Mouse (Mus musculus): Measurements from ENCODE around the gene Dmac2. TPM values are rescaled to one million over a fixed set of nuclear protein-coding genes. Genes with fewer than 3 reads are reported as not detected.
"Not testable (repeated sequence)": the region's sequence is repeated elsewhere in the genome, so short reads cannot be mapped to it uniquely, and the experiment has no call there.

Dmac2 gene
- total RNA-seq (2021), result 10 to 100 TPM; 51.0 to 55.7 TPM
- long read RNA-seq, experiment 1, transcript Dmac2-201 (6 exons, 1,465 nt), result major isoform, 25 of 47 reads
- long read RNA-seq, experiment 1, partial matches to known transcripts, result 5 of 47 reads
- long read RNA-seq, experiment 1, other reads (novel, unspliced or antisense), result 15 of 47 reads
- long read RNA-seq, experiment 2, transcript Dmac2-201 (6 exons, 1,465 nt), result major isoform, 8 of 29 reads
- long read RNA-seq, experiment 2, partial matches to known transcripts, result 7 of 29 reads
- long read RNA-seq, experiment 2, other reads (novel, unspliced or antisense), result 13 of 29 reads

DNA sequence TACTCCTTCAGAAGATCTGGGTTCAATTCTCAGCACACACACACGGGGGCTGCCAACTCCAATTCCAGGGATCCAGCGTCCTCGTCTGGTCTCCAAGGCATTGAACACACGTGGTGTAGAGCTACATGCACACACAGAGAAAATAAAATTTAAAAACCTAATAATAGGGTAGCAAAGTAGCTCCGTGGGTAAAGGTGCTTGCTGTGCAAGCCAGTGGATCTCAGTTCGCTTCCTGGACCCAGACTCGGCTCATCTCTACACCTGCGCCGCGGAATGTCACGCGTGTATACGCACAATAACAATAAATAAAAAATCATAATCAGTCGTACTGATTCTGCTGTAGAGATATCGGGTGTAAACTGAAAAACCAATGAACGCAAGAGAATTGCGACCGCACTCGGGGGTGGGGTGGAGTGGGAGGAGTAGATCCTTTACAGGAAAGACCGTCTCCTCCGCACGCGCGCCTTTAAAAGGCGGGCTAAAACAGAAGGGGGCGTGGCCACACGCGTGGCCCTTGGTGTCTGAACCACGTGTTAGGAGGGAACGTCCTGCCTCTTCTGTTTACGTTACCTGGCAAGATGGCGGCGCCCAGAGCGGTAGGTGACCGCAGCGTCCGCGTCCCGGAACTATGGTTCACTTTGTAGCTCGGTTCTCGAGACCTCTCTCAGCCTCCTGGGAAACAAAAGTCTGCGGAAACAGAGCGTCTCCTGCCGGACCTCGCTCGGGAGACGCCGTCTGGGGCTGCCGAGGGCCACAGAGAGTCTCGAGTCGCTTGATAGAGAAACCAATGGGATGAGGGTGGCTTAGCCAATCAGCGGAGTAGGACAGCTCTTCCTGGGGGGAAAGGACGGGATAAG lies at the start of gene Dmac2:
TSS of gene Dmac2 (plus strand) at position 550 of the 857 bp plus-strand sequence.
- peak within 1 kb of the TSS; percentile 90 for H3K27ac ChIP-seq
- intact Hi-C loops (cut with DNase I), result no loop called here
- DNase-seq (ENCODE audit: extremely low spot score in 1 of 2, low spot score in 2 of 2), result peak; percentile 90 to 93
- peak within 1 kb of the TSS; percentile 67 for H3K4me3 ChIP-seq
- no peak for TF ChIP-seq CTCF (IDR thresholded peaks at IDR 0.05)

DNA sequence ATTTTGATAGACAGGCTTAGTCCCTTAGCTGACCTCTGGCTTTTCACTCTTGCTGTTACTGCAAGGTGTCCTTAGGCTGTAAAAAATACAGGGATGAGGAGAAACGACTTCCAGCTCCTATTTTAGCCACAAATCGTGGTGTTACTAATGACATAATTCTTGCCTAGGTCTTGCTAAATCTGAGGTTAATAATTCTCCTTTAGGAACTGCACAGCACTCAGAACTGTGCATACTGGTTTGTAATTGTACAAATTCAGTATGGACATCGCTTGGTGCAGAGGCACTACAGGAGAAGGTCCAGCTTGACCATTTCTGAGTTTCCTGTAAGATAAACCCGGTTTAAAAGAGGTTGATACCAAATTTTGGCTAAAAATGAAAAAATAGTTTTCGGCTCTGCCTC lies 45.4 kb upstream of the Dmac2 start:
- not testable (repeated sequence) for H3K27ac ChIP-seq; H3K4me3 ChIP-seq; DNase-seq (ENCODE audit: extremely low spot score in 1 of 2, low spot score in 2 of 2)
- intact Hi-C loops (cut with DNase I), result loop anchor here (10.0 kb wide), 1 partner anchor 739 kb away; no protein-coding TSS in a partner anchor

DNA sequence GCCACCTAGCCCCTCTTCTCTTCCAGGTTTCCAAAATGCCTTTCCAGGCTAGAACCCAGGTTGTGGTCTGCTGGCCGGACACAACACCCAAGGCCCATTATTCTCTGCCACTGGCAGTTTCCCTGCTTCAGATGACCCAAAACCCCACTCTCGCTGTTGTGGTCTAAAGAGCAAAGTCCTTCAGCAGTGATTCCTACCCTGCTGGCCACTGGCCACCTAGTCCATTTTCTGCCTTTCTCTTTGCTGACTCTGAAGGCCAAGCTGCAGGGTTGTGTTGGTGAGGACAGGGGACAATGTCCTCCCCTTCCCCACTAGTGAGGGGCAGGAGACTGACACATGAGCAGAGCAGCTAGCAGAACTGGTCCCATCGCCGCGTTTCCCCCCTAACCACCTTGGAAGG lies 44.1 kb upstream of the Dmac2 start:
- Histone ChIP-seq H3K27ac (no peak overlapping the region), H3K4me3 (no peak overlapping the region)
- TF ChIP-seq CTCF (IDR thresholded peaks at IDR 0.05), result no peak
- DNase-seq (ENCODE audit: extremely low spot score in 1 of 2, low spot score in 2 of 2), result no peak
- intact Hi-C loops (cut with DNase I), result loop anchor here (10.0 kb wide), 1 partner anchor 740 kb away; no protein-coding TSS in a partner anchor

DNA sequence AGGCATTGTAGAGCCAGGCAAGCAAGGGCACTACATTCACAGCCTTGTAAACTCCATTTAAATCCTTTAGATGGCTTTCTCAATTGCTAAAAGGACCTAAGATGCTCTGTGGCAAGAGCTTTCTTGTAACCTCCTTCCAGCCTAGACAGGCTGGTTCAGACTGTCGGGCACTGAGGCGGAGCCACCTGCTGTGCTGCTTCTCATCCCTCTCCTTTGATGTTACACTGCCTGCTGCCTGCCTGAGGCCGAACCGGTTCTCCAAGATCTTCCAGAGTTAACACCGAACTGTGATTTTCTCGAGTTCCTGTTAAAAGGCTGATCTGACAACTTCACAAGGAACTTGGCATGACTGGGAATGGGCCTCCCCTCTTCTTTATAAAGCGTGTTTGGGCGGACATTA lies 43.3 kb upstream of the Dmac2 start:
- DNase-seq (ENCODE audit: extremely low spot score in 1 of 2, low spot score in 2 of 2), result no peak
- intact Hi-C loops (cut with DNase I), result loop anchor here (10.0 kb wide), 1 partner anchor 741 kb away; no protein-coding TSS in a partner anchor

DNA sequence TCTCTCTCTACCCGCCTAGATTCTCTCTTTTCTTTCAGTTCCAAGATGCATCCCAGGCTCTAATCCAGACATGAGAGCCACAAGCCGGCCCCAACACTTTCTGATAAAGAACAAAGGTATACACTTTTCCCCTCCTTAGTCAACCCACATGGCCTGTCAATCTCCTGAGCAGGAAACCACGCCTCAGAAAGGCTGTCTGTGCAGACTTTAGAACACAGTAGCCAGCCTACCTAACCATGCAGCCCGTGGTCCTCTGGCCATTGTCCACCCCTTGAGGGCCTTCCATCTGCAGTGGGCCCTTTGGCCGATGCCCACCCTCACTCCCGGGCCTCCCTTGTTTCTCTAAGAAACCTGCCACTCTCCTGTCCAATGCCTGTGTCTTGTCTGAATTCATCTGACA lies 42.9 kb upstream of the Dmac2 start:
- not testable (repeated sequence) for DNase-seq (ENCODE audit: extremely low spot score in 1 of 2, low spot score in 2 of 2); H3K4me3 ChIP-seq; H3K27ac ChIP-seq
- intact Hi-C loops (cut with DNase I), result loop anchor here (10.0 kb wide), 1 partner anchor 742 kb away; no protein-coding TSS in a partner anchor

More for the DNA sequence above, 43.3 kb upstream of the Dmac2 start:
- no peak overlapping the region for H3K27ac ChIP-seq
- H3K4me3 ChIP-seq, result no peak overlapping the region
- no peak for TF ChIP-seq CTCF (IDR thresholded peaks at IDR 0.05)

DNA sequence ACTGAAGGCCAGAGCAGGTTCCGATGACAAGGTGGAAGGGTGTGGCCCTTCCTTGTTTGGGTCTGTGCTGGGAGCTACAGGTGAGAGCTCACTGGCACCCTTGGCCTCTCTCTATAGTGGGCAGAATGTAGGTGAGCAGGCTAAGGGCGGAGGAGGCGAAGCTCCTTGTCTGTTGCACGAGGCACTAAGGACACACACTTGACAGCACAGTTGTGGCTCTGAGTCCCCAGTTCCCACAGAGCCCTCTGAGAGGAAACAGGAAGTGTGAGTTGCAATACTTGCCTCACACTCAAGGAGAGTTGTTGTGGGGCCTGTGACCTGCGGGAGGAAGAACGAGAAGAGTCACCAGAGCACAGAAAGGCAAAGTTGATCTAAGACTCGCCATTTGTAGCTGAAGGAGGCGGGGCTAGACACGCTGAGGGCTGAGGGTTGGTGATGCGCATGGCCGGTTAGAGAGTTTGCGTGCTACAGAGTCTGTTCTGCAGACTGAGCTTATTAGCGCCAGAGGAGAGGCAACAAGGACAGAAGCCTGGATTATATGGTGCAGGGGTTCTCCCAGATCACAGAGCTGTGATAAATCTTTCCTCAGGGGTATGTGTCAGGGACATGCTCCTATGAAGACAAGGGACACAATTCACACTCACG lies 42.3 kb upstream of the Dmac2 start:
- DNase-seq (ENCODE audit: extremely low spot score in 1 of 2, low spot score in 2 of 2); H3K27ac ChIP-seq; H3K4me3 ChIP-seq: not testable (repeated sequence)
- intact Hi-C loops (cut with DNase I), result loop anchor here (10.0 kb wide), 1 partner anchor 742 kb away; no protein-coding TSS in a partner anchor

DNA sequence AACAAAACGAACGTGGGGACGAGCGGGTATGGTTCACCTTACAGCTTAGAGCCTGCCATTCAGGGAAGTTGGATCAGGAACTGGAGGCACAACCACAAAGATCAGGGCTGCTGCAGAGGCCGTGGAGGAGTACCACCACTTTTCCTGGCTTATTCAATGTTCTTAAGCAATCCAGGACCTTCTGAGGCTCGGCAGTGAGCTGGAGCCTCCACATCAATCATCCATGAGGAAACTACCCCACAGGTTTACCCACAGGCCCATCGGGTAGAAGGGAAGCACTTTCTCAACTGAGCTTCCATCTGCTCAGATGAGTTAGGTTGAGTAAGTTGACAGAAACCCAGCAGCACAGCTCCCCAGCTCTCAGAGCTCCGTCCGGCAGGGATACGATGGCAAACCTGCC lies 39.8 kb upstream of the Dmac2 start:
- H3K4me3 ChIP-seq, result no peak overlapping the region

DNA sequence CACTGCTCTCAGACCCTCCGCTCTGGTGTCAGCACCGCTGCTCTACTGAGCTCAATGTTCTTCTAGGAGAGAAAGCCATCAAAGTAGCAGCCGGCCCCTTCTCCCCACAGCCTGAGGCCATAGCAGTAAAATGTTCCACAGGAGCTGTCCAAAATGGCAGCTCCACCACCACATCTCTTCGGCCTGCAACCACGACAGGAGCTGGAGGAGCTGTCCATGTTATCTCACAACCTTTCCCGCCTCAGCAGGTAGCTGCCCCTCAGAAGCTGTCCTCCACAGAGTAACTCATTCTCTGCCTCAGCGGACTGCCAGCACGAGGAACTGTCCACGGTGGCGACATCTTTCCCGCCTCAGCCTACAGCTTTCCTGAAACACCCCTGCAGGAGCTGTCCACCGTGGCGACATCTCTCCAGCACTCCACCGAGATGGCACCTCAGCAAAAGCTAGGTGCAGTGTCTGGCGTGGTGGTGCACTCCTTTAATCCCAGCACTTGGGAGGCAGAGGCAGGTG lies 36.9 kb upstream of the Dmac2 start:
- no peak for TF ChIP-seq CTCF (IDR thresholded peaks at IDR 0.05)
- intact Hi-C loops (cut with DNase I), result no loop called here
- H3K4me3 ChIP-seq, result no peak overlapping the region
- DNase-seq (ENCODE audit: extremely low spot score in 1 of 2, low spot score in 2 of 2), result no peak
- H3K27ac ChIP-seq, result no peak overlapping the region

More for the DNA sequence above, 39.8 kb upstream of the Dmac2 start:
- no peak for DNase-seq (ENCODE audit: extremely low spot score in 1 of 2, low spot score in 2 of 2)
- intact Hi-C loops (cut with DNase I), result loop anchor here (10.0 kb wide), 1 partner anchor 745 kb away; no protein-coding TSS in a partner anchor
- no peak for TF ChIP-seq CTCF (IDR thresholded peaks at IDR 0.05)
- H3K27ac ChIP-seq, result no peak overlapping the region

DNA sequence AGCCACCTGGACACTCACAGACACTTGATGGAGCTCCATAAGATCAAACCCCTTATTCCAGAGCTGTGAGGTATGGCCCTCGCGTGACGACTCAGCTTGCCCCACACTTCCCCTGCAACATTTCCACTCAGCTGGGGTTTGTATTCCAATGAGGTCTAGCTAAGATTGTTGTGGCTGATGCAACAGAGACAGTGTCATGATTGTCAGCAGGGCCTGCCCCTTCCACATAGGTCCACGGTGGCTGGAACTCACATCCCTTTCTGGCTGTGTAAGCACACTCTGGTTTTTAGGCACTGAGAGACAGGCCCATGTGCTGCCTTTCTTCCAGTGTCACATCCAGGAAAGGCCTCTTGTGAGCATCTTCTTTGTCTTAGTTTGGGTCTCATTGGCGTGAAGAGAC lies 34.6 kb upstream of the Dmac2 start:
- intact Hi-C loops (cut with DNase I), result no loop called here
- H3K27ac ChIP-seq, result no peak overlapping the region
- TF ChIP-seq CTCF (IDR thresholded peaks at IDR 0.05), result no peak
- no peak overlapping the region for H3K4me3 ChIP-seq
- DNase-seq (ENCODE audit: extremely low spot score in 1 of 2, low spot score in 2 of 2), result no peak

DNA sequence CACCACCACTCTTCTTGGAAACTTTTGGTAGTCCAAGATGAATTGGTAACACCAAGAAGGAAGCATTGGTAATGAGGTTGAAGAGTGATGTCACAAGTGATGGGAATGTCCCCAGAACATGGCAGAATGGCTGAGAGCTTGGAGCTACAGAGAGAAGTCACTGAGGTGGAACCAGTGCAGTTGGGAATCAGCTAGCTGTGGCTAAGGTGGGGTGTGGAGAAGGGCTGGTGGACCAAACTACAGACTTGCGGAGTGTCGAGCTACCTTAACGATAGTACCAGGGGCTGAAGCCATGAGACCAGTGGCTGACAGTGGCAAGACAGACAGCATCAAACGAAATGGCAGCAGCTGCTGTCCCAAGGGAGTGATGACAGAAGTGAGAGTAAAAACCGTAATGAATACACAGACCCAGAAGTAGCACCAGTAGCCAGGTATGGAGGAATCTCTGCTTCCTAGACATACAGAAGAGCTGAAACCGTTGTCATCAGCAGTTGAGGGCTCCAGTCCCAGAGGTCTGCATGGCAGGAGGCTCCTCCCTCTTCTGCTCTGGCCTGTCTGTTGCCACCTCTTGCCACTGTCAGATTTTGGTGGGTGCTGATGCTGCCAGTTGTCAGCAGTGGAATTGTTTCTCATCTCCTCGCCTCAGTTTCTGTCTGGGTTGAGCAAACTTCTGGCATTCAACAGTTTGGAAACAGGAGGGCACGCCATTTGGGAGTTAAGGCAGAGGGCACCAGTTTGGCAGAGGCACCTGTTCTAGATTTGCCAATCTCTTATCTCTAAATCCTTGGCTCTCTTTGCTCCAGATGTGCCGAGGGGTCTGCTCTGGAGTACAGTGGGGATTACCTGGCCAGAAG lies 33.6 kb upstream of the Dmac2 start:
- intact Hi-C loops (cut with DNase I), result no loop called here
- no peak overlapping the region for H3K4me3 ChIP-seq
- TF ChIP-seq CTCF (IDR thresholded peaks at IDR 0.05), result no peak

DNA sequence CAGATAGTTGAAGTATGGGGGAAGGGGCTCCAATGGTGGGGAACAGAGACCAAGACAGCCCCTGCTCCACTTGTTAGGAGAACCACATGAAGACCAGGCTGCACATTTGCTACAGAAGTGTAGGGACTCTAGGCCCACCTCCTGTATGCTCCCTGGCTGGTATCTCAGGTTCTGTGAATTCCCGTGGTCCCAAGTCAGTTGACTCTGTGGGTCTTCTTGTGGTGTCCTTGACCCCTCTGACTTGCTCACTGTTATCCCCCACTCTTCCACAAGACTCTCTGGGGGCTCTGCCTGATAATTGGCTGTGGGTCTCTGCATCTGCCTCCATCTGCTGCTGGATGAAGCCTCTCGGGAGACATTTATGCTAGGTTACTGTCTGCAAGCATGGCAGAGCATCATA lies 28.0 kb upstream of the Dmac2 start:
- no peak overlapping the region for H3K27ac ChIP-seq
- DNase-seq (ENCODE audit: extremely low spot score in 1 of 2, low spot score in 2 of 2), result no peak
- TF ChIP-seq CTCF (IDR thresholded peaks at IDR 0.05), result no peak
- no peak overlapping the region for H3K4me3 ChIP-seq
- intact Hi-C loops (cut with DNase I), result no loop called here

More for the DNA sequence above, 33.6 kb upstream of the Dmac2 start:
- DNase-seq (ENCODE audit: extremely low spot score in 1 of 2, low spot score in 2 of 2), result no peak
- no peak overlapping the region for H3K27ac ChIP-seq
